Mouse (Mus musculus) hindbrain, embryonic 13.5 days (tissue): ENCODE data around the gene Crygd. TPM values are rescaled to one million over a fixed set of nuclear protein-coding genes. Genes with fewer than 3 reads are reported as not detected.

Experiments
- ATAC-seq: fragments of 200-750 bp; cut with Nextera tagmentation; 2 replicates; pipeline ENCODE4 v1.8.0; 2017; ENCODE audit warnings: moderate TSS enrichment; ENCODE audit not compliant: low FRiP score
- H3K27ac ChIP-seq: fragments of 300-500 bp; sonication (generic); 2 replicates; pipeline ENCODE4 v1.5.1; 2015; ENCODE audit warnings: inconsistent platforms, mild to moderate bottlenecking, moderate library complexity
- H3K27me3 ChIP-seq: fragments of 300-500 bp; sonication (generic); 2 replicates; pipeline ENCODE4 v1.6.1; 2015; ENCODE audit warnings: mild to moderate bottlenecking, inconsistent platforms
- H3K36me3 ChIP-seq: fragments of 300-500 bp; sonication (generic); 2 replicates; pipeline ENCODE4 v1.6.1; 2015; ENCODE audit warnings: mild to moderate bottlenecking, inconsistent platforms
- H3K4me1 ChIP-seq: fragments of 300-500 bp; sonication (generic); replicated peaks from 2 replicates; pipeline ENCODE4 v1.6.1; 2015; ENCODE audit warnings: inconsistent platforms
- H3K4me2 ChIP-seq: fragments of 300-500 bp; sonication (generic); 2 replicates; pipeline ENCODE4 v1.6.1; 2015; ENCODE audit warnings: inconsistent platforms, mild to moderate bottlenecking, moderate library complexity
- H3K4me3 ChIP-seq: fragments of 300-500 bp; sonication (generic); 2 replicates; pipeline ENCODE4 v1.5.1; 2015; ENCODE audit warnings: mild to moderate bottlenecking, inconsistent platforms
- H3K9ac ChIP-seq: fragments of 300-500 bp; sonication (generic); 2 replicates; pipeline ENCODE4 v1.6.1; 2015; ENCODE audit warnings: mild to moderate bottlenecking, inconsistent platforms
- H3K9me3 ChIP-seq: fragments of 300-500 bp; sonication (generic); 2 replicates; pipeline ENCODE4 v1.6.1; 2016; ENCODE audit warnings: inconsistent platforms
- WGBS: fragments of 180-500 bp; shearing (Covaris S2); methylation state at CpG from one replicate; pipeline ENCODE4 v1.1.7; 2015; 5-methylcytosine and 5-hydroxymethylcytosine counted together
- polyA plus RNA-seq: library from polyadenylated mRNA; unstranded; fragments of >200 nt; fragmentation: Nextera tagmentation; extraction: Ambion mirVana; gene quantifications from 2 replicates; pipeline ENCODE4 v1.2.1, GENCODE M21; 2015

Gene Crygd
- polyA plus RNA-seq, 1 experiment from 2014 or later: not detected

GRCm38 (mm10) chr1:65037542-65037941 lies 25.7 kb downstream of the Crygd start:
- 83% methylated on average over 2 of the region's 2 CpGs for WGBS
- no peaks in the 10 kb centered on the region for H3K36me3 ChIP-seq
- no peak overlapping the region for H3K27ac ChIP-seq
- ATAC-seq: no peak
- H3K4me3 ChIP-seq: no peak overlapping the region
- no peaks in the 10 kb centered on the region for H3K4me1 ChIP-seq
- no peak overlapping the region for H3K4me2 ChIP-seq
- no peaks in the 10 kb centered on the region for H3K27me3 ChIP-seq
- H3K9ac ChIP-seq: no peak overlapping the region
- no peaks in the 10 kb centered on the region for H3K9me3 ChIP-seq

GRCm38 (mm10) chr1:65035513-65035912 lies 27.7 kb downstream of the Crygd start:
- Histone ChIP-seq H3K4me3 (no peak overlapping the region), H3K27me3 (no peaks in the 10 kb centered on the region), H3K9me3 (no peaks in the 10 kb centered on the region), H3K9ac (no peak overlapping the region), H3K4me1 (no peaks in the 10 kb centered on the region), H3K36me3 (no peaks in the 10 kb centered on the region), H3K27ac (no peak overlapping the region), H3K4me2 (no peak overlapping the region)
- no peak for ATAC-seq
- 45% methylated on average over 3 of the region's 3 CpGs for WGBS

- H3K27ac ChIP-seq: no peak within 1 kb of the TSS
- no peaks in the 10 kb centered on the region for H3K4me1 ChIP-seq
- no peak within 1 kb of the TSS for H3K4me3 ChIP-seq
- no peak within 1 kb of the TSS for H3K4me2 ChIP-seq
- H3K27me3 ChIP-seq: no peaks in the 10 kb centered on the region
- no peaks in the 10 kb centered on the region for H3K36me3 ChIP-seq
- H3K9me3 ChIP-seq: no peaks in the 10 kb centered on the region
- H3K9ac ChIP-seq: no peak within 1 kb of the TSS
- no peak for ATAC-seq
These were observed 30.6 kb downstream of the Crygd start, which contains the start of gene Akr1cl for GRCm38 (mm10) chr1:65032641-65033040. TSS of gene Akr1cl (minus strand) at chr1:65032759.

GRCm38 (mm10) chr1:65028206-65028605 lies 35.0 kb downstream of the Crygd start:
- no peak overlapping the region for H3K9ac ChIP-seq
- H3K4me1 ChIP-seq: no peaks in the 10 kb centered on the region
- H3K36me3 ChIP-seq: no peaks in the 10 kb centered on the region
- no peak for ATAC-seq
- H3K4me3 ChIP-seq: no peak overlapping the region
- no peak overlapping the region for H3K27ac ChIP-seq
- no peak overlapping the region for H3K4me2 ChIP-seq
- 71% methylated on average over 9 of the region's 9 CpGs for WGBS
- H3K27me3 ChIP-seq: no peaks in the 10 kb centered on the region
- H3K9me3 ChIP-seq: no peaks in the 10 kb centered on the region

- no peak overlapping the region for H3K9ac ChIP-seq
- no peaks in the 10 kb centered on the region for H3K4me1 ChIP-seq
- WGBS: 80% methylated on average over 4 of the region's 4 CpGs
- no peaks in the 10 kb centered on the region for H3K9me3 ChIP-seq
- no peaks in the 10 kb centered on the region for H3K27me3 ChIP-seq
- no peaks in the 10 kb centered on the region for H3K36me3 ChIP-seq
- no peak overlapping the region for H3K4me3 ChIP-seq
- no peak overlapping the region for H3K4me2 ChIP-seq
- ATAC-seq: no peak
- H3K27ac ChIP-seq: no peak overlapping the region
These were observed 50.5 kb downstream of the Crygd start for GRCm38 (mm10) chr1:65012726-65013125.

Other genes with a start within 250 kb of the Crygd start
- 10.9 and 11.1 TPM in 2 replicates for gene Plekhm3, start 106.6 kb downstream of the Crygd start, polyA plus RNA-seq
- gene Akr1cl, start 30.7 kb downstream of the Crygd start, polyA plus RNA-seq: not detected in 2 replicates
- gene Cryge, start 12.3 kb downstream of the Crygd start, polyA plus RNA-seq: not detected in 2 replicates
- gene Crygc, start 10.2 kb upstream of the Crygd start, polyA plus RNA-seq: not detected in 2 replicates
- gene Crygb, start 18.8 kb upstream of the Crygd start, polyA plus RNA-seq: 0.34 TPM in 1 of 2 replicates, not detected in the other
- gene Cryga, start 39.9 kb upstream of the Crygd start, polyA plus RNA-seq: not detected in 2 replicates
- gene Gm28845, start 56.1 kb upstream of the Crygd start, polyA plus RNA-seq: not detected in 2 replicates
- gene D630023F18Rik, start 59.8 kb upstream of the Crygd start, polyA plus RNA-seq: 0.70 and 0.78 TPM in 2 replicates
- gene Idh1, start 123.0 kb upstream of the Crygd start, polyA plus RNA-seq: 500 and 521 TPM in 2 replicates
- gene Pikfyve, start 123.2 kb upstream of the Crygd start, polyA plus RNA-seq: 11.5 and 13.7 TPM in 2 replicates
- gene Pth2r, start 218.6 kb upstream of the Crygd start, polyA plus RNA-seq: 1.6 and 2.3 TPM in 2 replicates